Mouse (Mus musculus) small intestine, adult 2 months (tissue): Measurements from ENCODE around the gene Steap3.
A peak's percentile ranks its signal among the peaks of the same experiment; 100 is the strongest.

ENCODE experiments used
- CTCF ChIP-seq: fragments of 200-500 bp; IDR thresholded peaks from 2 replicates; pipeline ENCODE4 v1.5.1; 2012; ENCODE audit warnings: low read depth, mild to moderate bottlenecking, control low read depth, inconsistent platforms, low read length, moderate library complexity, mixed read lengths; ENCODE audit not compliant: insufficient replicate concordance, insufficient read length; ENCODE audit errors: extremely low read depth
- POLR2A ChIP-seq: fragments of 200-500 bp; IDR thresholded peaks from 2 replicates; pipeline ENCODE4 v1.6.1; 2012; ENCODE audit warnings: low read depth, mild to moderate bottlenecking, control low read depth, inconsistent platforms, low read length, moderate library complexity

- peak; percentile 64; the same call in 1 of the 2 replicates for TF ChIP-seq CTCF
- TF ChIP-seq POLR2A, result no peak
Observed at GRCm38 (mm10) chr1:120154232-120154631, 118.3 kb downstream of the Steap3 start.
